Mouse (Mus musculus) liver, postnatal 0 days (tissue): Measurements from ENCODE around the gene Srgap1. TPM values are rescaled to one million over a fixed set of nuclear protein-coding genes. Genes with fewer than 3 reads are reported as not detected.
A peak's percentile ranks its signal among the peaks of the same experiment; 100 is the strongest.

Experiments used
- ATAC-seq: fragments of 200-750 bp; cut with Nextera tagmentation; 2 replicates; pipeline ENCODE4 v1.8.0; 2017; ENCODE audit warnings: mild to moderate bottlenecking, moderate library complexity
- DNase-seq: peaks from one replicate; pipeline ENCODE4 v3.0.0-alpha.2; 2016
- H3K27ac ChIP-seq: fragments of 300-500 bp; sonication (generic); 2 replicates; pipeline ENCODE4 v1.5.1; 2014; ENCODE audit warnings: antibody characterized with exemption, moderate library complexity, mild to moderate bottlenecking, low read depth
- H3K27me3 ChIP-seq: fragments of 300-500 bp; sonication (generic); 2 replicates; pipeline ENCODE4 v1.6.1; 2014; ENCODE audit warnings: low read length, control low read depth, mixed read lengths; ENCODE audit not compliant: insufficient read depth
- H3K36me3 ChIP-seq: fragments of 300-500 bp; sonication (generic); replicated peaks from 2 replicates; pipeline ENCODE4 v1.6.1; 2014; ENCODE audit warnings: mild to moderate bottlenecking, control low read depth, low read length, moderate library complexity, mixed read lengths; ENCODE audit not compliant: insufficient read depth
- H3K4me1 ChIP-seq: fragments of 300-500 bp; sonication (generic); 2 replicates; pipeline ENCODE4 v1.6.1; 2014; ENCODE audit warnings: antibody characterized with exemption, mild to moderate bottlenecking, control low read depth; ENCODE audit not compliant: insufficient read depth
- H3K4me2 ChIP-seq: fragments of 300-500 bp; sonication (generic); 2 replicates; pipeline ENCODE4 v1.6.1; 2014; ENCODE audit warnings: low read depth, mild to moderate bottlenecking, low read length, moderate library complexity, mixed read lengths
- H3K4me3 ChIP-seq: fragments of 300-500 bp; sonication (generic); 2 replicates; pipeline ENCODE4 v1.5.1; 2014; ENCODE audit warnings: low read depth, low read length
- H3K9ac ChIP-seq: fragments of 300-500 bp; sonication (generic); replicated peaks from 2 replicates; pipeline ENCODE4 v1.6.1; 2014; ENCODE audit warnings: mild to moderate bottlenecking, moderate library complexity
- H3K9me3 ChIP-seq: fragments of 300-500 bp; sonication (generic); 2 replicates; pipeline ENCODE4 v1.6.1; 2016; ENCODE audit warnings: mild to moderate bottlenecking, control low read depth, low read length, mixed read lengths
- CTCF ChIP-seq: sonication (generic); IDR thresholded peaks from 2 replicates; pipeline ENCODE4 v1.5.1; 2016; ENCODE audit warnings: antibody characterized with exemption, low read depth
- EP300 ChIP-seq: IDR thresholded peaks from 2 replicates; pipeline ENCODE4 v1.6.1; 2016; ENCODE audit warnings: antibody characterized with exemption, low read depth, mild to moderate bottlenecking
- WGBS: fragments of 180-500 bp; shearing (Covaris S2); extraction: QIAGEN DNeasy Blood & Tissue Kit; methylation state at CpG from one replicate; pipeline ENCODE4 v1.1.7; 2014; ENCODE audit not compliant: insufficient replicate concordance; 5-methylcytosine and 5-hydroxymethylcytosine counted together
- polyA plus RNA-seq: library from polyadenylated mRNA; unstranded; fragments of >200 nt; fragmentation: Nextera tagmentation; extraction: Ambion mirVana; gene quantifications from 2 replicates; pipeline ENCODE4 v1.2.1, GENCODE M21; 2015

Gene Srgap1
- polyA plus RNA-seq, 1 experiment from 2014 or later = 0.90 TPM

DNA sequence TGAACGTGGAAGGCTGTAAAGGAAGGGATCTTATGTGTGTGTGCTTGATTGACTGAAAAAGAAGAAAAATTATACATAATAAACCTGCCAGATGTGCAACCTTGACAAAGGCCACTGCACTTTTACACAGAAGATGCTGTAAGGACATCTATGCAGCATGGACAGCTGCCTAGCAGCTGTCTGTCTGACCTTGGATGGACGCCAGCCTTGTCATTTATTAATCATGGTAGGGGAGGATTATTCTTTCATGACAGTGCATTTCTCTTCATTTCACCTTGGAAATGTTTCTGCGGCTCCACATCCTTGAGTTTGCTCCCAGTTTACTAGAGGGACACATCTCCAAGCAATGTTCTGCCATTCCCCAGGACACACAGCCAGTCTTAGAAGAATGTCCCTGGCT, 258.6 kb downstream of the Srgap1 start:
- H3K27me3 ChIP-seq = no peaks in the 10 kb centered on the region
- H3K9ac ChIP-seq = no peak overlapping the region
- ATAC-seq (no peak), DNase-seq (no peak)
- WGBS = 76% methylated on average over 3 of the region's 3 CpGs
- no peaks in the 10 kb centered on the region for H3K9me3 ChIP-seq
- H3K27ac ChIP-seq = no peak overlapping the region
- no peaks in the 10 kb centered on the region for H3K4me1 ChIP-seq
- H3K36me3 ChIP-seq = no peaks in the 10 kb centered on the region
- no peak for TF ChIP-seq CTCF
- TF ChIP-seq EP300 = no peak
- no peak overlapping the region for H3K4me3 ChIP-seq
- H3K4me2 ChIP-seq = no peak overlapping the region

DNA sequence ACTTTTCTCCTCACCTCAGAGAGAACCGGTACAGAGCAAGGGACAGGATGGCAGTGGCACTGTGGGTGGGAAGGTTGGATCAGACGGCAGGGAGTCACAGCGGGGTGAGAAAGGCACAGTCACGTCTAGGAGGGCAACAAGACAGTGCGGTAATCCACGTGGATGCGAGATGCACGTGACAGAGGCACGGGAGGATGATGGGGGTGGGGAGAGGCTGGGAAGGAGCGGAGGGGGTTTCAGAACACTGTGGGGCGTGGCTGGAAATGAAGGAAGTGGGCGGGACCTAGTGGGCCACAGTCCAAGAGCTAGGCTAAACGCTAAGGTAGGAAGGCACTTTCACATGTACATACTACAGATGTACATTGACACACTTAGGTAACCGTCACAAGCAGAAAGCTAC, 266.0 kb downstream of the Srgap1 start:
- ATAC-seq = peak; percentile 38; the same call in 1 of the 2 replicates
- 41% methylated on average over 14 of the region's 14 CpGs for WGBS

DNA sequence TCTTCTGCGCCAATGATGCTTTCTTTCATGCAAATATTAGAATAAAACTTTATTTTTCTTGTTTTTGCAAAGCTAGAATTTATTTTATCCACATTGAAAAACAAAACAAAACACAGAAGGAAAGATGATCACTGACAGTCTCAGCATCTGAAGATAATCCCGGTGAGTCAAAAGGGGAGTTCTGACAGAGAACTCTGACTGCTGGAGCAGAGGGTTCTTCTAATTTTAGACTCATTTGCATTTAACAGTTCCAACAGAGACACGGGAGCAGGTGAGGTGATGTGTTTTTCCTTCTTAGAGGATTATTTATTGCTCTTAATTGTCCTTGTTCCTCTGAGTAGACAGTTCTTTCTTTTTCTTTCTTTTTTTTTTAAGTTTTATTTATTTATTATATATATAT, 271.1 kb downstream of the Srgap1 start:
- Histone ChIP-seq H3K9ac (no peak overlapping the region), H3K27ac (no peak overlapping the region), H3K4me2 (no peak overlapping the region), H3K9me3 (no peaks in the 10 kb centered on the region), H3K36me3 (no peaks in the 10 kb centered on the region), H3K4me1 (no peaks in the 10 kb centered on the region), H3K27me3 (no peaks in the 10 kb centered on the region), H3K4me3 (no peak overlapping the region)
- TF ChIP-seq EP300 (no peak), CTCF (no peak)
- DNase-seq (no peak), ATAC-seq (no peak)
- 67% methylated on average over 3 of the region's 3 CpGs for WGBS

More for the DNA sequence above, 266.0 kb downstream of the Srgap1 start:
- H3K27me3 ChIP-seq = no peaks in the 10 kb centered on the region
- no peak for DNase-seq
- TF ChIP-seq EP300 (no peak), CTCF (no peak)
- no peaks in the 10 kb centered on the region for H3K36me3 ChIP-seq
- no peak overlapping the region for H3K4me3 ChIP-seq
- no peak overlapping the region for H3K9ac ChIP-seq
- H3K4me1 ChIP-seq = no peaks in the 10 kb centered on the region; the same call in 1 of the 2 replicates
- H3K4me2 ChIP-seq = peak overlapping the region; percentile 22; the same call in 1 of the 2 replicates
- H3K9me3 ChIP-seq = no peaks in the 10 kb centered on the region
- no peak overlapping the region for H3K27ac ChIP-seq

DNA sequence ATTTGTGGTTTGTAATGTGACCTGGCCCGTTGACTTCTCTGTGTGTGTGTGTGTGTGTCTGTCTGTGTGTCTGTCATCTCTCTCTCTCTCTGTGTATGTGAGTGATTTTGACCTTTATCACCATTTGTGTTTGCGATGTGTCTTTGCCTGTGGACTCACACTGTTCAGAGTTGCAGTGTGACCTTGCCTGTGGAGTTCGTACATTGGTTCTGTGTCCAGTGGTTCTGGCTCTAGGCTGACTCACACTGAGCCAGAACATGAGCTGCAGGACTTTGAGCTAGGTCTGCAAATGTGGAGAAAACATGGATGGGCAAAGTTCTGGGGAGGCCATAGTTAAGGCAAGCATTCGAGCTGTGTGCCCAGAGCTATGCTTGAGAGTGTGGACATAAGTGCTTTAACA, 273.3 kb downstream of the Srgap1 start:
- Histone ChIP-seq H3K27ac (peak overlapping the region; percentile 50; the same call in 1 of the 2 replicates), H3K36me3 (no peaks in the 10 kb centered on the region), H3K9me3 (no peaks in the 10 kb centered on the region), H3K4me1 (no peaks in the 10 kb centered on the region), H3K4me2 (no peak overlapping the region), H3K9ac (no peak overlapping the region), H3K4me3 (no peak overlapping the region), H3K27me3 (no peaks in the 10 kb centered on the region)
- 50% methylated on average over 4 of the region's 4 CpGs for WGBS
- DNase-seq (peak; percentile 25), ATAC-seq (peak; percentile 97)
- TF ChIP-seq CTCF (no peak), EP300 (no peak)

DNA sequence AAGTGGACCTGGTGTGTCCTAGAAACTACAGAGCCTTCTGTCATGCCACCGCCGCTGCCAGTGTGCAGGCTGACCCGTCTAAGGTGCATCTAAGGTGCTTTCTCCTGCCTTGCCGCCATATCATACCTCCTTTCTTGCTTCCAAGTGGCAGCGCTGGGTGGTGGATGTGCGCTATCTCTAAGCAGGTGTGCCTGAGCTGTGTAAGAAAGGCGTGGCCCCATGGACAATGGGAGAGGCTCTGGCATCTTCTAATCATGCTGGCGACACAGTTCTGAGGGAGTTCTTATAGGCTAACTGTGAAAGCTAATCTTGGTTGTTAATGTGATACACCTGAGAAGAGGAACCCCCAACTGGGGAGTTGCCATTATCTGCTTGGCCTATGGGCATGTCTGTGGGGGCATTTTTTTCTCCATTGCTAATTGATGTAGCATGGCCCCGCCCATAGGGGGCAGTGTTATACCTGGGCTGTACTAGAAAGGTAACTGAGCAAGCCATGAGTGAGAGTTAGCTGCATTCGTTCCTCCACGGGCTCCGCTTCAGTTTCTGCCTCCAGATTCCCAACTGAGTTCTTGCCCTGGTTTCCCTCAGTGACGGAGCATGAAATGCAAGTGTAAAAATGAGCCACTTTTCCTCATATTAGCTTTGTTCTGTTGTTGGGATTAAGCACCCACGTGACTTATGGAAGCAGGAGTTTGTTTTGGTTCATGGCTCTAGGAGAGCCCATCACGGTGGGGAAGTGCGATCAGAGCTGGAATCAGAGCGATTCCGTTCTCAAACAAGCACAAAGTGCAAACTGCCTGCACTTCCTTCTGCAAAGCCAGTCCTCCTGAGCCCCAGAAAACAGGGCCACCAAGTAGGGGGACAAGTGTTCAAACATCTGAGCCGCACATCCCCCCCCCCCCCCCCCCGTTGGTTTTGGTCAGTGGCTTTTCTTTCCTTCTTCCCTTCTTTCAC, 276.2 kb downstream of the Srgap1 start:
- Histone ChIP-seq H3K4me1 (no peaks in the 10 kb centered on the region), H3K9me3 (no peaks in the 10 kb centered on the region), H3K27me3 (no peaks in the 10 kb centered on the region), H3K9ac (no peak overlapping the region), H3K4me3 (no peak overlapping the region), H3K36me3 (no peaks in the 10 kb centered on the region), H3K4me2 (peak overlapping the region; percentile 55), H3K27ac (no peak overlapping the region)
- TF ChIP-seq CTCF (peak; percentile 75), EP300 (no peak)
- ATAC-seq (no peak; the same call in 1 of the 2 replicates), DNase-seq (peak; percentile 47)
- 43% methylated on average over 20 of the region's 20 CpGs for WGBS

DNA sequence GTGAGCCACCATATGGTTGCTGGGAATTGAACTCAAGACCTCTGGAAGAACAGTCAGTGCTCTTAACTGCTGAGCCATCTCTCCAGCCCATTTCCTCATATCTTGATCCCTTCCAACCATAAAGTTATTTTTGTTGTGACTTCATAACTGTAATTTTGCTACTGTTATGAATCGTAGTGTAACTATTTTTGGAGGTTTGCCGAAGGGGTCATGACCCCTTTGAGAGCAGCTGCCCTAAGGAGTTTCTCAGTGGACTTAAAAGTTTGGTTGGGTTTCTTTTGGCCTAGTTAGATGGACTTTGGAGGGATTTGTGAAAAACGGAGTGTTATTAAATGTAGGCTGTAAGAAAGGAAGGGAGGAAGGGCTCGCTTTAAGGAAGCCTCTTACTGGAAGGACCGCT, 277.4 kb downstream of the Srgap1 start:
- no peak for ATAC-seq
- no peaks in the 10 kb centered on the region for H3K27me3 ChIP-seq
- 84% methylated on average over 5 of the region's 5 CpGs for WGBS

More for the DNA sequence above, 277.4 kb downstream of the Srgap1 start:
- no peak overlapping the region for H3K27ac ChIP-seq
- H3K9ac ChIP-seq = no peak overlapping the region
- DNase-seq = no peak
- no peaks in the 10 kb centered on the region for H3K9me3 ChIP-seq
- H3K4me2 ChIP-seq = no peak overlapping the region
- H3K36me3 ChIP-seq = no peaks in the 10 kb centered on the region
- TF ChIP-seq CTCF (no peak), EP300 (no peak)
- H3K4me3 ChIP-seq = no peak overlapping the region
- no peaks in the 10 kb centered on the region for H3K4me1 ChIP-seq
